Mouse (Mus musculus) cerebellum, adult 11-12 months (tissue): ENCODE measurements at regions not wholly inside any gene's neighbourhood (a gene's known extent, or its start where the extent isn't known, plus 50 kb on each side); places are given as distances from the start of the nearest gene placed in this dataset.

Source experiments
- DNase-seq: peaks from one replicate; pipeline ENCODE4 v3.0.0; 2022

DNA sequence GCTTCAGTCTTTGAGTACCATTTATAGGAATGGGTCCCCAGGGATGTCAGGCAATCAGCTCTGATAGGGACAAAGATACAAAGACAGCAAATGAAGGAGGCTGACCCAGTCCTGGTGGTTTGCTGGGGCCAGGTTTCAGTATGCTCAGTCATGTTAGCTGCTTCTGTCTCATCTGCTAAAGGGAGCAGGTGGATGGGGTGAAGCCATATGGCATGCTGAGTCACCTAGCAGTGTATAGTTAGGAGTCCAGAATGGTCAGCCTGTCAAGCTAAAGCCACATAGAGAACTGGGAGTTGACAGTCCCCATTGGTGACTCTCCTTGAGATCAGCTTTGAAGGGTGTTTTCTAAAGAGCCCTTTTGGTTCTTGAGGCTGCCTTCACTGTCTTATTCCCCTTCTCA, 139.4 kb downstream of the Gm15262 start:
- peak; percentile 29 for DNase-seq

GRCm38 (mm10) chrX:161428012-161428411, 140.8 kb downstream of the Gm15262 start:
- no peak for DNase-seq

- no peak for DNase-seq
These were observed 148.1 kb downstream of the Gm15262 start for GRCm38 (mm10) chrX:161435348-161435747.
